Mouse (Mus musculus) yolk sac, embryonic 10.5 days (tissue): Measurements from ENCODE around the gene Hhipl1.
A peak's percentile ranks its signal among the peaks of the same experiment; 100 is the strongest.

ENCODE experiments used
- DNase-seq: peaks from one replicate; pipeline ENCODE4 v3.0.0-alpha.2; 2017; ENCODE audit warnings: low spot score

Gene Hhipl1

DNA sequence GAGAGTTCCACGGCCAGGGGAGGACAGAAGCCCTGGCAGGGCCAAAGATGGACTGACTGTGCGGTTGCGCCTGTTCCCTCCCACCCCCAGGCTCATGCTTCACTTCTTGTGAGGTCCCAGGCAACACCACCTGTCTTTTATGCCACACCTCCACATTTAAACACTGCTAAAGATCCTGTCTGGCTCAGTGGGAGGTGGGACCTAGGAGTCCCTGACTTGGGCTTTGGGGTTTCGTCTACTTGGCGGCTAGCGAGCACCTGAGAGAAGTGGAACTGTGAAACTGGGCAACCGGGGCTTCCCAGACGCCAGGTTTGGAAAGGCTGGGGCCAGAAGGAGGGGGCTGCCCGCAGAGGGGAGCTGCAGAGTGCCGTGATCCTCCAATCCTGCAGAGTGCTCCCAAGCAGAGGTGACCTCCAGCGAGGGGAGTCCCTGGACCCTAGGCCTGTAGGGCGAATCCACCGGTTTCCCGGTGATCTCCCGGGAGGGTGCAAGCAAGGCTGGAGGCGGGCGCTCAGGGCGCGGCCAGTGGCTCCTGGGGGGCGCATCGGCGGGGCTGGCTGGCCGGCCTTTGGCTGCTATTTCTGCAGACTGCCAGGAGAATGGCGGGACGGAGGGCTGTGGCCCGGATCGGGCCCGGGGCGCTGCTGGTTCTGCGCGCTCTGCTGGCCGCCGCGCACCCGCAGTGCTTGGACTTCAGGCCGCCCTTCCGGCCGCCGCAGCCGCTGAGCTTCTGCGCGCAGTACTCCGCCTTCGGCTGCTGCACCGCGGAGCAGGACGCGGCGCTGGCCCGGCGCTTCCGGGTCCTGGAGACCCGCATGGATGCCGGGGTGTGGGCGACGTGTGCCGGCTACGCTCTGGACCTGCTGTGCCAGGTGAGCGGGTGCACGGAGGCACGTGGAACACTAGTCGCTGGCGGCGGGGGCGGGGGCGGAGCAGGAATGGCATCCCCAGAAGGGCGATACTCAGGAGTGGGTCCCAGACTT, at the start of gene Hhipl1:
Gene Hhipl1, plus strand, starts transcription at position 459 of the 983 bp plus-strand sequence.
- no peak for DNase-seq

DNA sequence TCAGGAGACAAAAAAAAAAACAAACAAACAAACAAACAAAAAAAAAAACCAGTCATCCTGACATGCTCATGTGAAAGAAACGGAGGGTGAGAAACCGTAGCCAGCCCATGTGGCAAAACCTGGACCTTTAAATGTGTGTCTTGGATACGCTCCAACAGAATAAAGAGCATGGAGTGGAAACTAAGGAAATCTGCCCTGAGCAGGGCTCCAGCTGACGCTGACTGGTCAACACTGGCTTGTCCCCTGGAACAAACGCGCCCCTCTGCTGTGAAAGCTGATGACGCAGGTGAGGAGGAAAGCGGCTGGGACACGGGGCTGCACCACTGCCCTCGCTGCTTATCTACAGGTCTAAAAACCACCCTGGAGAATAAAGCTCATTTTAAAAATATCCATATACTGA, 49.3 kb upstream of the Hhipl1 start:
- DNase-seq: peak; percentile 77

DNA sequence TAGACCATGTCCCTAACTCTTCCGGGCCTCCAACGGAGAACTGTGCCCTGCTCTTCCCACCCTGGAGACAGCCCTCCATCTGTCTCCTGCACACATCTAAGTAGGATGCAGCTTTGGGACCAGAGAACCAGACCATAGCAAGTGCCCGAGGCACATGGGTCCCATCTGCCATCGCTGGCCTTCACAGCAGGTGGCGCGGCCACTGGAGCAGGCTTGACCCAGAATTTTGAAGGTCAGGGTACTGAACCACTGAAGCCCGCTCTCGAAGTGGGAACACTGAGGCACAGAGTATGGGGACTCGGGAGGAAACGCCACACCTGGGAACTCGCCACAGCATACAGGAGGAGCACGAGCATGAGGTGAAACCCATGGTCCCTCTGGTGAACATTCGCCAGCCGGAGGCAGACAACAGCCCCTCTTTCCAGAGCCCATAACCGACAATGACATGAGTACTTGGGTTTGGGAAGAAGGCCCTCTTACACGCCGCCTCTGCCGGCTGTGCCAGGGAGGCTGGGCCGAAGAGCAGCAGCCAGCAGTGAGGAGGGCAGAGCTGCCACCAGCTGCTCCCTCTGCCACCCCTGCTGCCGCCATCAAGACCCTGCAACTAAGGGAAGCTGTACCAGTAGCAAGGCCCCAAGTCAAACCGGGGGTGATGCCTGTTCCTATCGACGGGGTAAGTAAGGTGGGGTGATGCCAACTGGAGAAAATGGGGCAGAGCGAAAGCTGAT, 46.6 kb upstream of the Hhipl1 start:
- DNase-seq: no peak

DNA sequence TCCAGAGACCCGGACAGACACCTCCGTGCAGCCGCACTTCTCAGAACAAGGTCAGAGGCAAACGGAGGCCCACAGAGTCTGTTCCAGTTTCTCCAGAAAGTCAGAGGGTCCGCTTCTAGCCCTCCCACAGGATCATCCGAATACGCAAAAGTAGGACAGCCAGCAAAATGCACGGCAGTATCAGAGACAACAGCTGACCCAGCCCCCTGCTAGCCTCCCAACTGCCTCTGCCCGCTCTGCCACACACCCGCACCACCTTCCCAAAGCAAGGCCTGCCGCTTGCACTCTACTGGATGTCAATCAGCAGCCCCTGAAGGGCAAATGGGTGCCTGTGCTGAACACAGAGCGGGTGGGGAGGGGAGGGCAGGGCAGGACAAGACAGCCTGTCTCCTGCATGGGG, 45.1 kb upstream of the Hhipl1 start:
- DNase-seq: no peak

DNA sequence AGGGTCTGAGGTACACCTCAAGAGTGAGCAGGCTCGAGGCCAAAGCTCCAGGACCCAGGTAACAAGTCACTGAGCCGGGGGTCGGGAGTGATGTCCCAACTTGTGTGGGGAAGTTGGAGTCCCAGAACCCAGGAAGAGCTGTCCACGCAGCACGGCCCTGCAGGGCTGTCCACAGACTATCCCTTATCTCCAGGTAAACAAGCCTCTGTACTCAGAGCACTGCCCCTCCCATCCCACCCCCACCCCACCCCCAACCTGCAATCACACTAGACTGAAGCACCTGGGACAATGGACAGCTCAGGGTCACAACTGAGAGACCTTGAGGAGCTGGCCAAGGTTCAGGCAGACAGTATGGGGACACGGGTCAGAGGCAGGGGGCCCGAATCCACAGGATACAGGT, 41.2 kb upstream of the Hhipl1 start:
- DNase-seq: peak; percentile 77

DNA sequence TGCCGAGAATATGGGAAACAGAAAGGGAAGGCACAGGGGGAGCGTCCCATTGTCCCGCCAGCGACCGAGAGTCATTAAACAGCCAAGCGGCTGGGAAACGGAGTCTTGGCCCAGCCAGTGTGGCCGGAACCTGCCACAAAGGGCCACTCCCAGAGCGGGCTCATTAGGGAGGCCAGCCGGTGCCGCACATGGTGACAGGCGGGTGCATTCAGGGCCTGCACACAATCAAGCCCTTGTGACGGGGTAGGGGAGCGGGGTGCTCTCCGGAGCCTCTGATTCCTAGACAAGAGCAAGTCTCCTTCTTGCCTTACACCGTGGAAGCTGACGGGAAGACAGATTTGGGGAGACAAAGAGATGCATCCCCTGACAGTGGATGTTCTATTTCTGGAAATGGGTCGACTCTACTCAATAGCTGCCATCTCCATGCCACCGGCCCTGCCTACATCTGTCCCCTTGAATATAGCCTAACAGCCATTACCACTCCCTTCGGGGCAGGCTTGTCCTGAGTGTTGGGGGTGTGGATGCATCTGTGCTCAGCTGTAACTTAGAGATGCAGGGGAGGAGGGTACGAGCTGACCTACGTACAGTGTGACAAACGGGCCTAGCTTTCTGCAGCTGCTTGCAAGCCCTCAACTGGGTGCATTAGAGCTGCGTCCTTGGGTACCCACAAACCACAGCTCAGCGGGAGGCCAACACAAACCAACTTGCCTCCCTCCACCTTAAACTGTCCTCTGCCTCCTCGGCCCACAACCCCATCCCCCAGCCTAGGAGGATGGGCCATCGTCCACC, 40.0 kb upstream of the Hhipl1 start:
- no peak for DNase-seq

DNA sequence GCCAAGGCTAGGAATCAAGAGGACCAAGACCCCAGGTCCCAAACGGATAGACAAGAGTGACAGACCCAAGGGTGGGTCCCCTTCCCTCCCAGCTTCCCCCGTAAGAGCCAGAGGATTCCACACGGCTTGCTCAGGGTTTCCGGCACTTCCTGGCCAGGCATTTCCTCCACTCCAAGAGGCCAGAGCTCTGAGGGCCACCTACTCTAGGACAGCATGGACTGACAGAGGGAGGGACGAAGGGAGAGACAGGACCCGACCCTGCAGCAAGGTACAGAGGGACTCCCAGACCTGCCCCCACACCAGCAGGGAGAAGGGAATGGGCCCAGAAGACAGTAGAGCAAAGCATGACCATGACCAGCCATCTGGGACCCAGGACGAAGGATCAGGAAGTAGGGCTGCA, 38.4 kb upstream of the Hhipl1 start:
- no peak for DNase-seq

DNA sequence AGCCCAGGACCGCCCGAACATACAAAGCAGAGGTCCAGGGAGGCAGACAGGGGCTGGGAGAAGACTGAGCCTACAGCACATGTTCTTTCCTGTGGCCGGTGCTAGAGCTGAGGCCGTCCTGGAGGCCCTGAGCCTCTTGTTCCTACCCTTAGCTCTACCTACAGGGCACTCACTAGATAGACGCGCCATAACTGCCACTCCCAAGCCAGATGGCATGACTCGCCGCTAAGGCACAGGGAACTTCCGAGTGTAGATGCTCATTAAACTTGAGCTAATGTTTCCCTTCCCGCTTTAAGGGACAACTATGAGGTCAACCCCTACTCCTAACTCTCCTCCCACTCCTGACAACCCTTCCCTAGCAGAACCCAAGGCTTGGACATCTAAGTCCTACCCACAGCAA, 37.1 kb upstream of the Hhipl1 start:
- DNase-seq: no peak

DNA sequence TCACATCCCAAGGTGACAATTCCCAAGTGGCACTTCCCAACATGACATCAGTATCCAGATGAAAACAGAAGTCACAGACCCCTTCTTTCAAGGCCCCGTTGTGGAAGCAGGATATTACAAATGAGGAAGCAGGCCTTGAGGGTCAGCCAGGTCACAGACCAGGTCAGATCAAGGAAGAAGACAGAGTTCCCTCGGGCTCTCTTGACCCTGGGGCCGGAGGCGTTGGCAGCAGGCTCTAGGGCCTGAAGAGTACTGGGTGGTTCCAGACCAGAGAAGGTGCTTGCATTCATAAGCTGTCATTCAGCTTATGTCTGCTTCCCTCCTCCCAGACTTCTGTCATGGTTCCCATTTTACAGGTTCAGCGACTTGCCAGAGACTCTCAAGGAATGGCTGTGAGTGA, 36.4 kb upstream of the Hhipl1 start:
- DNase-seq: no peak

DNA sequence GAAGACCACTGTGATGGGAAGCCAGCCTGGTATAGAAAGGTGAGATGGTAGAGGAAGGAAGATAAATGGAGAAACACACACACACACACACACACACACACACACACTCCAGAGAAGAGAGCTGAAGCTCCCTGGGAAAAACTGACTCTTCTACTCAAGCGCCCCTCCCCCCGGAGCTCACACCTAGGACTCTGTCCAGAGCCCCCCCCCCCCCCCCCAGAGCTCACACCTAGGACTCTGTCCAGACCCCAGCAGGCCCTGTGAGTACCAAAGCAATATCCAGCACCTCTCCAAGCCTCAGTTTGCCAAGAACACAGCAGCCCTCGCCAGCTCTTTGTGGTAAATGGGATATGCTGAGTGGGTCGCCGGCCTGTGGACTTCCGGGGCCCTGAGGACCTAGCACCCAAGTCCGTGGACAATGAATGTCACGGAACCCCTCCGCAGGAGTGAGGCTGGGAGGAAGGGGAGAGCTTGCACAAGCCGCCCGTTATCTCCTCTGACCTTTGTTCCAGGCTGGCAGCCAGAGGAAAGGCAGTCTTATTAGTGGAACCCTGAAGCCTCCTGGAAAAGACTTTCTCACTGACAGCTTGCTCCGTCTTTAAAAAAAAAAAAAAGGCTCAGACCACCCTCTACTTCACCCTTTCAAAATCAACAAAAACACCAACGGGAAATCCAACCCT, 35.7 kb upstream of the Hhipl1 start:
- peak; percentile 88 for DNase-seq

DNA sequence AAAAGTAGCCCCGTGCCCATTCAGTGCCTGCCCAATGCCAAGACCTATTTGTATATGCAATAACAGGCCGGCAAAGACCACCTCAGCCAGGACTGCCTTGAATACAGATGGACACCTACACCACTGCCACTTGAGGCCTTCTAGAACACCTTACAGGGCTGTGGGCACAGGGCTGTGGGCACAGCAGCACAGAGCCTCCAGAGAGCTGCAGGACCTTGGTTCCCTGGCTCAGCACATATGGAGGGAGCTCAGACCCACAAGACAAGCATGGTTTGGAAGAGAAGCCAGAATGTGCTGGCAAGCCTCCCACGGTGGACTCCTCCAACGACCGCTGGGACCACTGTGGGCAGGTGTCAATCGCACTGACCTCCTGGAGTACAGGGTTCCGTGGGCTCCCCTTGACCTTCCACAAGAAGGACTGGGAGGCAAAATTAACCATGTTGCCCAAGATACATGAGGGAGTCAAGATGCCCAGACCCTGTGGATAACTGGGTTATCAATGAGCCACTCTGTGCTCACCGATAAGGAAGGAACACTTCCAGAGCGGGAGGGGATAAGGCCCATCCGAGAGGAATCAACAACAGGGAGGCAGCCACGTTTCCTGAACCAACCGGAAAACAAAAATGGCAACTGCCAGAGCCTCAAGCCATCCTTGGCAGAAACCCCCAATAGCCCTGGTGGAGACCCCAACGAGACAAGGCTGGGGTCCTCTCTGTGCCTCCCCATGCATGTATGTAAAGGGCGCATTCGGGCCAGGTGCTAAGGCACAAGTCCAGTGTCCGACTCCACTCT, 34.5 kb upstream of the Hhipl1 start:
- DNase-seq: no peak

DNA sequence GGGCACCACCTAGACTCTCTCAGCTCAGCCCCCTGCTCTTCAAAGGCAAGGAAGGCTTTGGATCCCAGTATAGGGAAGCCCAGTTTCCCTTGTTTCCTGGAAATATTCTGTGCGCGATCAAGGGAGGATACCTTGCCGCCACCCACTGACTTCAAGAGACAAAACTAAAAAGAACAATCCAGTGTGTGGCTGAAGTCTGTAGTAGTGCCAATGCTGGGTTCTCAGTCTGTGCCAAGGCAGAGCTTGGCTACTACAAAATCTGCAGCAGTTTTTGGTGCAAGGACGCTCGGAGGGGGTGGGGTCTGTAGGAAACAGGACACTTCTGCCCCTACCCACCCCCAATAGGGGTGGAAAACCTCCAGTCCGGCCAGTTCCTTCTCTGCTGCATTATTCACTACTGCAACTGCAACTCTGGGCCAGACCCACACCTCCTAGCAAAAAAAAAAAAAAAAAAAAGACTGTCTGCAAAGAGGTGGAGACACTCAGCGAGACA, 33.9 kb upstream of the Hhipl1 start:
- DNase-seq: no peak

DNA sequence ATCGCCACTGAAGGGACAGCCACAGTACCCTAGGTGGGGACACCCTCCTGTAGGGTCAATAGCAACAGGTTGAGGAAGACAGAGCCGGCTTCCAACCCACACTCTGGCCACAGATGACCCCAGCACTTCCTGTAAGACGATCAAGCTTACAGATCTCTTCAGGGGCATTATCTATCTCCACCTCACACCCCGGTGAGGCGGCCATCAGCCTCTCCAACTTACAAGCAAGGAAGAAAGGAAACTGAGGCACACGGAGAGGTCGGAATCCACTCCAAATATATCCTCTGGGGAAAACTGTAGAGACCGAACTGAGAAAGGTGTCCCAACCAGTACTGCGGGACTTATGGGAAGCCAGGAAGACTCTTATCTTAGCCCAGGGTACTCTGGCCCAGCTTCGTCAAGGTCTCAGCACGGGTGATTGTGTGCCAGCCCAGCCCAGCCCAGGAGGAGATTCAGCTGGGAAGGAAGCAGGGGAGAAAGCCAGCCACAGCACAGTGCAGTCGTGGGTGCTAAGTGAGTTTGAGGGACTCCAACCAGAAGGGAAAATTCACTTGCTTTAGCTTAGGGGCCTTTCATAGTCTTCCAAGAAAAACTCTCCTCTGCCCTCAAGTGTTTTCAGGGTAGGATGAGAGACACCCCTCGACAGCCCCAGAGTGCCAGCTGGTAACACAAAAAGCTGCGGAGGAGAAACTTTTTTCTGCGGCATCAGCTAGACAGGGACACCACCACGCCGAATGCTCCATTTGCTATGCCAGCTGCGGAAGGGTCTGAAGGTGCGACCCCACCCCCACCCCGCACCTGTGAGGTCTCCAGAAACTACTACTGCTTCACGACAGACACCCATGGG, 32.4 kb upstream of the Hhipl1 start:
- DNase-seq: no peak

DNA sequence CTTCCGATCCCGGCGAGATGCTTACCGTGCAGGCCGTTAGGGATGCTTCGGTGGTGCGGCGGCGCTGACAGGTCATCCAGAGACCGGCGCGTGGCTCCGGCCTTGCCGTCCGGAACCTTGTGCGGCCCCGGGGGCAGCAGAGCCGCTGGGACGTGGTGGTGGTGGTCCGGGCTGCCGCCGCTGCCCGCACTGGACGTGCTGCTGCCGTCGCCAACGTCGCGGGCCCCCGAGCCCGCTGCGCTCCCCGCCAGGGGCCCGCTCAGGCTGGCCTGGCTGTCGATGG, 31.8 kb upstream of the Hhipl1 start:
- no peak for DNase-seq

DNA sequence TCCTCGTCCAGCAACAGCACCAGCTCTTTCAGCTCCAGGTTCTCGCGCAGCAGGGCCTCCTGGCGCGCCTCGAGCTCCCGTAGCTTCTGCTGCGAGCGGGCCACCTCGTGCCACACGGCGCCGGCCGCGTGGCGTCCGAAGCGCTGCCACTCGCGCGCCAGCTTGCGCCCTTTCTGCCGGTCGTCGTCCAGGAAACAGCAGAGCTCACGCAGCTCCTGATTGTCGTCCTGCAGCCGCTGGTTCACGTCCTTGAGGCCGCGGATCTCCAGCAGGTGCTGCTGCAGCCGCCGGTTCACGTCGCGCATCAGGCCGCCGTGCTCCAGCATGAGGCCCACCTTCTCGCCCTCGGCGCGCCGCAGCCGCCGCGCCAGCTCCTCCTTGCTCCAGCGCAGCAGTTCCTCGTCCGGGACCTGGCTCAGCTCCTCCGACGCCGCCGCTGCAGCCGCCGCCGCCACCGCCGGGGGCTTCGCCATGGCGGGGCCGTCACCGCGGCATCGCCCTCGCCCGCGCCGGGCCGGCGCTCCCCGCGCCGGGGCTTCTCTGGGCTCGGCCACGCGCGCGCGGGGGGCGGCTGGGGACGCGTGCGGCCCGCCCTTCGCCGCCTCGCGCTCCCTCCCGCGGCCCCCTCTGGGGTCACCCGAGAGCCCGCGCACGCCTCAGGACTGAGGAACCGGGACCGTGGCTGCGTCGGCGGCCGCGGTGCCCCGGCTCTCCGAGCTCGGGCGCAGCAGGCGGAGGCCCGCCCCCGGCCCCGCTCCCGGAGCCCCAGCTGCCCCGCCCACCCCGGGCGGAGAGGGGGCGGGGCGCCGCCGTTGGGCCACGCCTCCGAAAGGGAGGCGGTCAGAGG, 31.2 kb upstream of the Hhipl1 start, which contains the start of gene Ccdc85c:
Gene Ccdc85c, minus strand, starts transcription at position 765 of the 847 bp plus-strand sequence.
- DNase-seq: no peak

DNA sequence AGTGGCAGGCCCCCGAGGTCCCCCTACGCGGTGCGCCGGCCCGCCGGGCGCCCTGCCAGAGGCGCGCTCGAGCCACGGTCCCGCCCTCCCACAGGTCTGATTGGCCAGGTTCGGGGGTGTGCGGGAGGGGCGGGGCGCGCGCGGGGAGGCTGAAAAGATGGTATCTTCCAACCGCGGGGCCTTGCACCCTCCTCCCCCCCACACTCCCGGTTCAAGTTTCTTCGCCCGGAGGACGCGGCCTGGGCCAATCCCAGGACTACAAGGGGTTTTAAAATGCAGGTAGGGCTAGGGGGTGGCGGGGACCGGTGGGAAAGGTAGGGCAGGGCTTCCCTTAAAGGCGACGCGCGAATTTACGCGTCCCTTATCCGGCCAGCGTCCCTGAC, 30.6 kb upstream of the Hhipl1 start:
- DNase-seq: peak; percentile 100

DNA sequence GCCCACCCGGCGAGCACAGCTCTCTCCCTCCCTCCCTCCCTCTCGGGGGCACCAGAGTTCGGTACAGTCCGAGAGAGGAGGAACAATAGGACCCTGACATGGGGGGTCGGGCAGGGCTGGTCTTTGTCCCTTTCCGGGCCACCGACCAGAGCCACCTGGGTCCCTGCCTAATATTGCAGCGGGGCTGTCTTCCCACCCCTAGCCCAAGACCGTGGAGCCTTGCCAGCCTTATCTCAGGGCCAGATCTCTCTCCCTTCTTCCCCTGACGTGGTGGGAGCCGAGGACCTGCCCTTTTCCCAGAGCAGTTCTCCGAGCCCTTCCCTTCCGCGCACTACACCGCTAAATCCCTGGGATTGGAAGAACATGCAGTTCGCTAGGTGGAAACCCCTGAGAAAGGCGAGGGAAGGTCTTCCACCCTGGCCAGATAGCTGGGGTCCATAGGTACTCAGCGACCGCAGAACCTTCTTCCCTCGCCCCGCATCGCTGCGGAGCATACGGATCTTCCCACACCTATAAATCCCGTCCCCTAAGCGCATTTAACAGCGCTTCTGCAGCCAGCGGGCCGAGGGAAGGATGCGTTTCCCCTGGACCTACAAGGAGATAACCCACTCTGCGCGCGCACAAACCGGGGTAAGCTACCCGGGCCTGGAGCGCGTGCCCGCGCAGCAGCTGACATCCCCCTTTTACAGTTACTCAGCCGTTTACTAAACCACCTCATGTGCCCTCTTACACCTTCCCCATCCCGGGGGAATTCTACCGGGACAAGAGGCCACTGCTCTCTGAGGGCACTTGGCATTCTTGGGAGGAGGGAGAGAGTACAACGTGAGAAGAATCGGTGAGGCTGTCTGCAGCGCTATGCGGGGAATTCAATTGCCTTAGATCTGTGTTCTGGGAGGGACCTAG, 29.9 kb upstream of the Hhipl1 start:
- peak; percentile 68 for DNase-seq

DNA sequence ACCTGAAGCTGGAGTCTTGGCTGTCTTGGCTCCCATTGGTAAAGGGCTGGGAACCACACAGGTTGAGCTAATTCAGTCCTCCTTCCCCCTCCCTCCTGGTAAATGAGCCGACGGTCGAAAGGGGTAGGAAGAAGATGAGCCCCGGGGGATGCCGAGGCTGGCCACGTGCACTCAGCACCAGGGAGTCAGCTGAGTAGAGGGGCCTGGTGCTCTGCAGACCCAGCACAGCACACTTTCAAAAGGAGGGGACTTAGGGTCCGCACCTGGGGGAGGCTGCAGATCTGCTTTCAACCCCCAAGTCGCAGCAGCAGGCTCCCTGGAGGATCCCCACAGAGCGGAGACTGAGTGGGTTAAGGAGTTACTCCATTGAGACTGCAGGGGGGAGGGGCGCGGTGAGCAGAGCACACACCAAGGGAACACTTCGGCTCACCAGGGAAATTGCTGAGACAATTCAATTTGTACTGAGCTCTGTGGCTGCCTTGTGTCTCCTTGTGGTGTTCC, 28.7 kb upstream of the Hhipl1 start:
- no peak for DNase-seq
